28 mouse cellular contexts compared by ENCODE assay signal in genomic region chr13:57750831-57751230, GRCm38 (mm10).
DNase-seq lines count a peak whose midpoint lies in the region; ATAC-seq and TF ChIP-seq lines count a peak whose summit lies in the region.
"Had no signal": no experiment of that assay in that cellular context is flagged by ENCODE, and none has a peak within 500 bp of the region (broad histone marks: within the 10 kb centered on the region; RNA-seq: fewer than 3 reads in every experiment).

No protein-coding gene starts in this region.

- H3K4me2 ChIP-seq in heart, embryonic 12.5 days: no peak overlapping the region
- H3K4me2 ChIP-seq in stomach, embryonic 14.5 days (replicated peaks; ENCODE audit: low read depth, low read length): no peak overlapping the region
- no peak overlapping the region for H3K4me2 ChIP-seq in stomach, postnatal 0 days (replicated peaks; ENCODE audit: low read depth)
- H3K4me2 ChIP-seq: embryonic facial prominence, embryonic 15.5 days; forebrain, embryonic 12.5 days; heart, embryonic 15.5 days; hindbrain, embryonic 13.5 days; limb, embryonic 13.5 days; liver, embryonic 11.5 days; midbrain, embryonic 11.5 days; neural tube, embryonic 12.5 days had no signal

- ATAC-seq in heart, embryonic 12.5 days (ENCODE audit: insufficient number of reproducible peaks, low FRiP score): 0 out of 2 replicates have a peak, but pooled peaks have one; percentile 36
- peak; percentile 42; the same call in 1 of the 2 replicates for ATAC-seq in stomach, embryonic 14.5 days (ENCODE audit: insufficient number of reproducible peaks, insufficient read depth, low FRiP score, low read depth)
- no peak for ATAC-seq in stomach, postnatal 0 days (ENCODE audit: low FRiP score, low TSS enrichment)
- ATAC-seq: intestine, embryonic 16.5 days had no signal

- no peaks in the 10 kb centered on the region for H3K4me1 ChIP-seq in heart, embryonic 12.5 days (replicated peaks)
- H3K4me1 ChIP-seq in stomach, embryonic 14.5 days (ENCODE audit: control insufficient read depth, insufficient read depth, low read length): peaks cover 7% of the 10 kb centered on the region; the same call in 1 of the 2 replicates
- no peaks in the 10 kb centered on the region for H3K4me1 ChIP-seq in stomach, postnatal 0 days (replicated peaks; ENCODE audit: control insufficient read depth, insufficient read depth)
- H3K4me1 ChIP-seq: embryonic facial prominence, embryonic 10.5 days; embryonic facial prominence, embryonic 15.5 days; forebrain, embryonic 12.5 days; heart, embryonic 15.5 days; limb, embryonic 13.5 days; neural tube, embryonic 12.5 days had no signal

- TF ChIP-seq EP300 in stomach, postnatal 0 days (optimal IDR thresholded peaks at IDR 0.05): no peak

- H3K4me3 ChIP-seq in heart, embryonic 12.5 days: no peak overlapping the region
- no peak overlapping the region for H3K4me3 ChIP-seq in stomach, embryonic 14.5 days (ENCODE audit: low read depth, low read length)
- H3K4me3 ChIP-seq in stomach, postnatal 0 days (ENCODE audit: low read depth, low read length): no peak overlapping the region
- H3K4me3 ChIP-seq: embryonic facial prominence, embryonic 10.5 days; embryonic facial prominence, embryonic 15.5 days; forebrain, embryonic 12.5 days; heart, embryonic 15.5 days; hindbrain, embryonic 13.5 days; layer of hippocampus, adult 2 months; limb, embryonic 13.5 days; myocyte; neural tube, embryonic 12.5 days had no signal

- DNase-seq in heart, postnatal 14 days: no peak
- DNase-seq in kidney, postnatal 10 days: peak; percentile 21
- DNase-seq in kidney, adult 9 months: no peak
- DNase-seq in stomach, postnatal 0 days (ENCODE audit: low spot score): no peak
- no peak for DNase-seq in testis, postnatal 14 days (ENCODE audit: low spot score)
- DNase-seq in frontal cortex, postnatal 36 days (ENCODE audit: low spot score in 2 of 2): no peak
- DNase-seq: adrenal gland, adult 8-10 months; cerebellum, adult 8-10 months; cerebellum, postnatal 25 days; gastrocnemius, postnatal 14 days; heart, postnatal 36 days; right cerebral cortex, adult 18-20 months; right cerebral cortex, postnatal 4 days had no signal

- no peak overlapping the region for H3K9ac ChIP-seq in heart, embryonic 12.5 days
- H3K9ac ChIP-seq in stomach, embryonic 14.5 days (replicated peaks; ENCODE audit: low read depth, low read length): no peak overlapping the region
- H3K9ac ChIP-seq in stomach, postnatal 0 days (ENCODE audit: low read length): no peak overlapping the region
- H3K9ac ChIP-seq: embryonic facial prominence, embryonic 15.5 days; forebrain, embryonic 12.5 days; heart, embryonic 15.5 days; hindbrain, embryonic 13.5 days; limb, embryonic 13.5 days; neural tube, embryonic 12.5 days had no signal

- no peak for TF ChIP-seq CTCF in stomach, postnatal 0 days (IDR thresholded peaks at IDR 0.05; ENCODE audit: low read depth)

- intact Hi-C loops in heart, postnatal 14 days (cut with DNase I): no loop called here

- 62% methylated on average over 7 of the region's 7 CpGs for WGBS in heart, embryonic 12.5 days
- 44% methylated on average over 7 of the region's 7 CpGs for WGBS in stomach, embryonic 14.5 days
- 48% methylated on average over 7 of the region's 7 CpGs for WGBS in stomach, postnatal 0 days

- no peaks in the 10 kb centered on the region for H3K27me3 ChIP-seq in heart, embryonic 12.5 days (replicated peaks)
- H3K27me3 ChIP-seq in stomach, embryonic 14.5 days (ENCODE audit: control insufficient read depth, insufficient read depth, low read length): no peaks in the 10 kb centered on the region
- H3K27me3 ChIP-seq in stomach, postnatal 0 days (ENCODE audit: control insufficient read depth, insufficient read depth, low read length): no peaks in the 10 kb centered on the region
- H3K27me3 ChIP-seq: CH12.LX; embryonic facial prominence, embryonic 15.5 days; forebrain, embryonic 12.5 days; heart, embryonic 15.5 days; hindbrain, embryonic 13.5 days; limb, embryonic 13.5 days; neural tube, embryonic 12.5 days had no signal

- H3K9me3 ChIP-seq in heart, embryonic 12.5 days (replicated peaks): peaks cover 15% of the 10 kb centered on the region
- H3K9me3 ChIP-seq in stomach, embryonic 14.5 days (ENCODE audit: control insufficient read depth, low read depth, low read length): no peaks in the 10 kb centered on the region
- no peaks in the 10 kb centered on the region for H3K9me3 ChIP-seq in stomach, postnatal 0 days (ENCODE audit: control insufficient read depth, low read length)
- H3K9me3 ChIP-seq: embryonic facial prominence, embryonic 10.5 days; embryonic facial prominence, embryonic 15.5 days; heart, embryonic 15.5 days; hindbrain, embryonic 13.5 days; neural tube, embryonic 12.5 days had no signal

- no peak overlapping the region for H3K27ac ChIP-seq in heart, embryonic 12.5 days (ENCODE audit: poor library complexity, severe bottlenecking)
- no peak overlapping the region for H3K27ac ChIP-seq in stomach, embryonic 14.5 days (ENCODE audit: low read length)
- H3K27ac ChIP-seq in stomach, postnatal 0 days (replicated peaks): no peak overlapping the region
- H3K27ac ChIP-seq: embryonic facial prominence, embryonic 10.5 days; embryonic facial prominence, embryonic 15.5 days; forebrain, embryonic 12.5 days; heart, embryonic 15.5 days; hindbrain, embryonic 13.5 days; layer of hippocampus, adult 2 months; limb, embryonic 13.5 days; neural tube, embryonic 12.5 days had no signal

- H3K36me3 ChIP-seq in heart, embryonic 12.5 days: no peaks in the 10 kb centered on the region
- no peaks in the 10 kb centered on the region for H3K36me3 ChIP-seq in stomach, embryonic 14.5 days (ENCODE audit: control insufficient read depth, insufficient read depth, low read length)
- no peaks in the 10 kb centered on the region for H3K36me3 ChIP-seq in stomach, postnatal 0 days (ENCODE audit: control insufficient read depth, insufficient read depth, low read length)
- H3K36me3 ChIP-seq: embryonic facial prominence, embryonic 10.5 days; embryonic facial prominence, embryonic 15.5 days; forebrain, embryonic 12.5 days; heart, embryonic 15.5 days; hindbrain, embryonic 13.5 days; limb, embryonic 13.5 days; neural tube, embryonic 12.5 days had no signal
